Mouse (Mus musculus): ENCODE results near the gene Kctd17.

Gene Kctd17

GRCm38 (mm10) chr15:78447746-78448535 lies 19.6 kb downstream of the Kctd17 start:
- DNase-seq (ENCODE audit: low spot score) = peak; percentile 98

GRCm38 (mm10) chr15:78449131-78449530 lies 20.8 kb downstream of the Kctd17 start:
- DNase-seq (ENCODE audit: low spot score) = no peak

GRCm38 (mm10) chr15:78449694-78450418 lies 21.5 kb downstream of the Kctd17 start:
- no peak for DNase-seq (ENCODE audit: low spot score)

- DNase-seq (ENCODE audit: low spot score) = no peak
These were observed 22.0 kb downstream of the Kctd17 start for GRCm38 (mm10) chr15:78450419-78450768.

GRCm38 (mm10) chr15:78451201-78451600 lies 22.8 kb downstream of the Kctd17 start:
- DNase-seq (ENCODE audit: low spot score) = no peak

GRCm38 (mm10) chr15:78452929-78453328 lies 24.6 kb downstream of the Kctd17 start:
- no peak for DNase-seq (ENCODE audit: low spot score)

- no peak for DNase-seq (ENCODE audit: low spot score)
These were observed 26.8 kb downstream of the Kctd17 start for GRCm38 (mm10) chr15:78455168-78455567.

GRCm38 (mm10) chr15:78456051-78456450 lies 27.7 kb downstream of the Kctd17 start:
- no peak for DNase-seq (ENCODE audit: low spot score)

GRCm38 (mm10) chr15:78457193-78457592 lies 28.8 kb downstream of the Kctd17 start:
- no peak for DNase-seq (ENCODE audit: low spot score)

- DNase-seq (ENCODE audit: low spot score) = no peak
These were observed 34.6 kb downstream of the Kctd17 start for GRCm38 (mm10) chr15:78462981-78463380.

GRCm38 (mm10) chr15:78466809-78467208 lies 38.4 kb downstream of the Kctd17 start:
- DNase-seq (ENCODE audit: low spot score) = no peak

GRCm38 (mm10) chr15:78467570-78467969 lies 39.2 kb downstream of the Kctd17 start:
- DNase-seq (ENCODE audit: low spot score) = no peak

GRCm38 (mm10) chr15:78468379-78468937 lies 40.1 kb downstream of the Kctd17 start, which contains the start of gene Tmprss6:
Gene Tmprss6 (minus strand): TSS chr15:78468634.
- DNase-seq (ENCODE audit: low spot score) = no peak

- no peak for DNase-seq (ENCODE audit: low spot score)
These were observed 42.3 kb downstream of the Kctd17 start for GRCm38 (mm10) chr15:78470495-78471276.

- no peak for DNase-seq (ENCODE audit: low spot score)
These were observed 43.5 kb downstream of the Kctd17 start for GRCm38 (mm10) chr15:78471902-78472301.

- no peak for DNase-seq (ENCODE audit: low spot score)
These were observed 45.1 kb downstream of the Kctd17 start for GRCm38 (mm10) chr15:78473442-78473841.

GRCm38 (mm10) chr15:78475604-78476031 lies 47.3 kb downstream of the Kctd17 start:
- no peak for DNase-seq (ENCODE audit: low spot score)

- DNase-seq (ENCODE audit: low spot score) = no peak
These were observed 48.5 kb downstream of the Kctd17 start for GRCm38 (mm10) chr15:78476878-78477277.

- no peak for DNase-seq (ENCODE audit: low spot score)
These were observed 49.7 kb downstream of the Kctd17 start for GRCm38 (mm10) chr15:78478073-78478472.

- no peak for DNase-seq (ENCODE audit: low spot score)
These were observed 51.1 kb downstream of the Kctd17 start for GRCm38 (mm10) chr15:78479470-78479869.

GRCm38 (mm10) chr15:78480111-78480510 lies 51.7 kb downstream of the Kctd17 start:
- DNase-seq (ENCODE audit: low spot score) = no peak

- DNase-seq (ENCODE audit: low spot score) = no peak
These were observed 52.6 kb downstream of the Kctd17 start for GRCm38 (mm10) chr15:78480991-78481390.

All from urinary bladder, postnatal 25 days (tissue).